Mouse (Mus musculus) ovary, postnatal 36 days (tissue): Measurements from ENCODE around the gene Kcnmb2.
A peak's percentile ranks its signal among the peaks of the same experiment; 100 is the strongest.

Source experiments
- DNase-seq: peaks from one replicate; pipeline ENCODE4 v3.0.0; 2022; ENCODE audit warnings: low spot score, mixed read lengths

Gene Kcnmb2

GRCm38 (mm10) chr3:32144194-32144593 lies 241.9 kb downstream of the Kcnmb2 start:
- DNase-seq: no peak

GRCm38 (mm10) chr3:32144655-32145054 lies 242.3 kb downstream of the Kcnmb2 start:
- DNase-seq: no peak

DNA sequence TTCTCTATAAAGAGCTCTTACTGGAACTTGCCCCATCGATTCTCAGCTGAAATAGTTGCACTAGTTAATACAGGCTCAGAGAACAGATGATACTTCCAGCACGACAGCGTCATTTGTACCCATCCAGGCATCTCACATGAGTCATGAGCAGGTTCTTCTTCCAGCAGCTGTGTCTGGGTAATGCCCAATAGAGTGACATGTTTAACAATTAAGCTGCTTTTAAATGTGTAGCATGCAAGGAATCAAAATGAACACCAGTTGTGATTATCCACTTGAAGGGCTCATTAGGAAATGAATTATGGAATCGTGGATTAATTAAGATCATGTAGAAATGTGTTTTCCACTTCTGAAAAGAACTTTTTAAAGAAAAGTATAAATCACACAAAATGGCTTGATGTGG lies 245.4 kb downstream of the Kcnmb2 start:
- DNase-seq: no peak

GRCm38 (mm10) chr3:32149851-32150570 lies 247.7 kb downstream of the Kcnmb2 start:
- no peak for DNase-seq

- no peak for DNase-seq
Measured at GRCm38 (mm10) chr3:32180519-32180918, 278.2 kb downstream of the Kcnmb2 start.

- DNase-seq: no peak
Measured at GRCm38 (mm10) chr3:32185855-32186522, 283.7 kb downstream of the Kcnmb2 start.

DNA sequence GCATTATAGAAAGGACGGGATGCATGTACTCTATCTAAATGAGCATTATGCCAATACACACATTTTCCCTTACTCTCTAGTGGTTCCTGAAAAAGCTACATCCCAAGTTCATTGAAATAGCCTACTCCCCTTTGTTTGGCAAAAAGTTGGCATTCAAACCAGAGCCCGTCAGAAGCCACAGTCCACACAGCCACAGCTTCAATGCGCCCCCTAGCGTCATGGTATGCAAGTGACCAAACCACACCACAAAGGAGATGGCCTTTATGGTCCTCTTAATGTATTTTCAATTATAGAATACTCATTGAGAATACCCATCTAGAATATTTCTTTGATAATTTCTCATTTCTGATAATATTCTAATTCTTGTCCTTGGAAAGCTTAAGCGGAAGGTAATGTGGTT lies 286.2 kb downstream of the Kcnmb2 start:
- peak; percentile 36 for DNase-seq

DNA sequence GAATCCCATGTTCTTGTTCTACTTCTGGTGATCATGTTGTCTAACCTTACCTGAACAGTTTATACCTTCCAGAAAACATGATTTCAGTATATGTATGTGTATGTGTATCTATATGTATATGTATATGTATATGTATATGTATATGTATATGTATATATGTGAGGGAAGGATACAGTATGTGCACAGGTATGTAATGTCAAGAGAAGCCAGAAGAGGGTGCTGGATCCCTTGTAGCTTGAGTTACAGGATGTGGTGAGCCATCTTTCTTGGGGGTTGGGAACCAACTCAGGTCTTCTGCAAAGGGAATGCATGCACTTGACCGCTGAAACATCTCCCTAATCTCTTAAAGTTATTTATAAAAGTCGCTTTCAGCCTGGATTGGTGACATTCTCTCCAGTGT lies 286.6 kb downstream of the Kcnmb2 start:
- DNase-seq: no peak

GRCm38 (mm10) chr3:32189956-32190355 lies 287.6 kb downstream of the Kcnmb2 start:
- DNase-seq: no peak

DNA sequence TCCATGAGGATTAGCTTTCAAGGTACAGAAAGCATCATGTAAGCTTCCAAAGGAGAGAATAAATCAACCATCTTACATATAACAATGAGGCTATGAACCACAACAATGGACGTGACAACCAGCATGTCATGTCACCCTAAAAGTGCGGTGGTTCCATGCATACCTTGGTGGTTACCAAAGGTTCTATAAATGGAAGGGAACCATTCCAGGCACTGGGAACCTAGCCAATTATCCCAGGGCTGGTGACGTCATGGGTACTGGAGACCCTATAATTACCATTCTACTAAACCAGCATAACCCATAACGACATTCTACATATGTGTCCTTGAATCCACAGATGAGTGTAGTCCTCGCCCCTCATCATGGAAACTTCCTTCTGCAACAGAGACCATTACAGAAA lies 291.7 kb downstream of the Kcnmb2 start:
- DNase-seq: no peak

- DNase-seq: no peak
Measured at GRCm38 (mm10) chr3:32226755-32227154, 324.4 kb downstream of the Kcnmb2 start.

DNA sequence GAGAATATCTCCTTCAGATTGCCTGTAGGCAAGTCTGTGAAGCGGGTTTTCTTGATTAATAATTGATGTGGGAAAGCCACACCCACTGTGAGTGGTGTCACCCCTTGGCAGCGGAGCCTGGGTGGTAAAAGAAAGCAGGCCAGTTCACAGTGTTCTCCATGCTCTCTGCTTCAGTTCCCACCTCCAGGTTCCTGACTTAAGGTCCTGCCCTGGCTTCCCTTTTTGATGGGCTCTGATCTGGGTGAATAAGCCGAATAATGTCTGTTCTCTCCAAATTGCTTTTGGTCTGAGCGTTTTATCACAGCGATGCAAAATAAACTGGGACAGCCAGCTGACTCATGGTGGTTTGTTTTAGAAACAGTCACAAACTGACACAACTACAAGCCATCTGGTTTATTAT lies 334.5 kb downstream of the Kcnmb2 start:
- no peak for DNase-seq
